Mouse (Mus musculus) intestine, embryonic 14.5 days (tissue): ENCODE measurements at regions not wholly inside any gene's neighbourhood (a gene's known extent, or its start where the extent isn't known, plus 50 kb on each side); places are given as distances from the start of the nearest gene placed in this dataset.

ENCODE experiments used
- ATAC-seq: fragments of 200-750 bp; cut with Nextera tagmentation; replicated peaks from 2 replicates; pipeline ENCODE4 v1.8.0; 2017; ENCODE audit warnings: low read depth, moderate number of reproducible peaks, moderate TSS enrichment, moderate library complexity; ENCODE audit not compliant: low FRiP score, low TSS enrichment
- DNase-seq: peaks from one replicate; pipeline ENCODE4 v3.0.0-alpha.2; 2018; ENCODE audit warnings: low spot score
- H3K27ac ChIP-seq: fragments of 300-500 bp; sonication (generic); 2 replicates; pipeline ENCODE4 v1.5.1; 2014; ENCODE audit warnings: low read depth, mild to moderate bottlenecking, control low read depth
- H3K27me3 ChIP-seq: fragments of 300-500 bp; sonication (generic); replicated peaks from 2 replicates; pipeline ENCODE4 v1.6.1; 2014; ENCODE audit warnings: low read length, control low read depth; ENCODE audit not compliant: control insufficient read depth, insufficient read depth
- H3K36me3 ChIP-seq: fragments of 300-500 bp; sonication (generic); 2 replicates; pipeline ENCODE4 v1.6.1; 2014; ENCODE audit warnings: low read length, control low read depth; ENCODE audit not compliant: control insufficient read depth, insufficient read depth
- H3K4me1 ChIP-seq: fragments of 300-500 bp; sonication (generic); replicated peaks from 2 replicates; pipeline ENCODE4 v1.6.1; 2014; ENCODE audit warnings: low read length, control low read depth, mixed read lengths; ENCODE audit not compliant: control insufficient read depth, insufficient read depth
- H3K4me2 ChIP-seq: fragments of 300-500 bp; sonication (generic); 2 replicates; pipeline ENCODE4 v1.6.1; 2014; ENCODE audit warnings: low read length
- H3K4me3 ChIP-seq: fragments of 300-500 bp; sonication (generic); 2 replicates; pipeline ENCODE4 v1.5.1; 2014; ENCODE audit warnings: low read depth, low read length, control low read depth, mixed read lengths
- H3K9ac ChIP-seq: fragments of 300-500 bp; sonication (generic); 2 replicates; pipeline ENCODE4 v1.6.1; 2014; ENCODE audit warnings: mild to moderate bottlenecking, low read length
- H3K9me3 ChIP-seq: fragments of 300-500 bp; sonication (generic); 2 replicates; pipeline ENCODE4 v1.6.1; 2016; ENCODE audit warnings: low read length, control low read depth; ENCODE audit not compliant: control insufficient read depth
- WGBS: fragments of 180-500 bp; shearing (Covaris S2); extraction: QIAGEN DNeasy Blood & Tissue Kit; methylation state at CpG from one replicate; pipeline ENCODE4 v1.1.7; 2014; 5-methylcytosine and 5-hydroxymethylcytosine counted together

GRCm38 (mm10) chr11:20958233-20958632 is 127.4 kb upstream of the Lgalsl start:
- no peak for ATAC-seq
- WGBS: 8% methylated on average over 5 of the region's 5 CpGs

GRCm38 (mm10) chr11:20960066-20960465 is 129.2 kb upstream of the Lgalsl start:
- 82% methylated on average over 2 of the region's 2 CpGs for WGBS

More at GRCm38 (mm10) chr11:20958233-20958632, 127.4 kb upstream of the Lgalsl start:
- Histone ChIP-seq H3K4me3 (no peak overlapping the region), H3K27ac (0 out of 2 replicates have a peak overlapping the region, but pooled peaks have one; percentile 30), H3K9me3 (no peaks in the 10 kb centered on the region), H3K27me3 (no peaks in the 10 kb centered on the region), H3K4me2 (no peak overlapping the region), H3K36me3 (no peaks in the 10 kb centered on the region), H3K4me1 (peaks cover 14% of the 10 kb centered on the region), H3K9ac (no peak overlapping the region)
- no peak for DNase-seq

GRCm38 (mm10) chr11:20960750-20961149 is 129.9 kb upstream of the Lgalsl start:
- ATAC-seq (no peak), DNase-seq (no peak)
- Histone ChIP-seq H3K9me3 (no peaks in the 10 kb centered on the region), H3K4me2 (no peak overlapping the region), H3K27me3 (no peaks in the 10 kb centered on the region), H3K36me3 (no peaks in the 10 kb centered on the region), H3K27ac (no peak overlapping the region), H3K4me1 (peaks cover 11% of the 10 kb centered on the region), H3K9ac (no peak overlapping the region), H3K4me3 (no peak overlapping the region)
- 42% methylated on average over 5 of the region's 5 CpGs for WGBS

More at GRCm38 (mm10) chr11:20960066-20960465, 129.2 kb upstream of the Lgalsl start:
- no peak for DNase-seq
- Histone ChIP-seq H3K27ac (no peak overlapping the region), H3K9ac (no peak overlapping the region), H3K4me3 (no peak overlapping the region), H3K9me3 (no peaks in the 10 kb centered on the region), H3K4me1 (peaks cover 14% of the 10 kb centered on the region), H3K4me2 (no peak overlapping the region), H3K36me3 (no peaks in the 10 kb centered on the region), H3K27me3 (no peaks in the 10 kb centered on the region)
- ATAC-seq: no peak

GRCm38 (mm10) chr11:20961626-20962025 is 129.5 kb upstream of the Peli1 start:
- Histone ChIP-seq H3K27ac (no peak overlapping the region), H3K4me1 (peaks cover 10% of the 10 kb centered on the region), H3K27me3 (no peaks in the 10 kb centered on the region), H3K36me3 (no peaks in the 10 kb centered on the region), H3K9me3 (no peaks in the 10 kb centered on the region), H3K4me3 (no peak overlapping the region), H3K4me2 (no peak overlapping the region), H3K9ac (no peak overlapping the region)
- DNase-seq (no peak), ATAC-seq (no peak)
- 74% methylated on average over 2 of the region's 2 CpGs for WGBS

- Histone ChIP-seq H3K27ac (no peak overlapping the region), H3K4me2 (no peak overlapping the region), H3K36me3 (no peaks in the 10 kb centered on the region), H3K27me3 (no peaks in the 10 kb centered on the region), H3K9ac (no peak overlapping the region), H3K9me3 (no peaks in the 10 kb centered on the region), H3K4me1 (no peaks in the 10 kb centered on the region), H3K4me3 (no peak overlapping the region)
- 89% methylated on average over 8 of the region's 8 CpGs for WGBS
- ATAC-seq: no peak
- DNase-seq: no peak
Observed at GRCm38 (mm10) chr11:20965575-20966239, 125.4 kb upstream of the Peli1 start.

GRCm38 (mm10) chr11:20967321-20967984 is 123.6 kb upstream of the Peli1 start:
- Histone ChIP-seq H3K4me2 (no peak overlapping the region), H3K9me3 (no peaks in the 10 kb centered on the region), H3K27me3 (no peaks in the 10 kb centered on the region), H3K27ac (no peak overlapping the region), H3K36me3 (no peaks in the 10 kb centered on the region), H3K9ac (no peak overlapping the region), H3K4me3 (no peak overlapping the region), H3K4me1 (no peaks in the 10 kb centered on the region)
- WGBS: 47% methylated on average over 3 of the region's 3 CpGs
- ATAC-seq (no peak), DNase-seq (no peak)

GRCm38 (mm10) chr11:20968341-20968740 is 122.8 kb upstream of the Peli1 start:
- Histone ChIP-seq H3K9me3 (no peaks in the 10 kb centered on the region), H3K27ac (no peak overlapping the region), H3K4me2 (no peak overlapping the region), H3K27me3 (no peaks in the 10 kb centered on the region), H3K36me3 (no peaks in the 10 kb centered on the region), H3K9ac (no peak overlapping the region), H3K4me1 (no peaks in the 10 kb centered on the region), H3K4me3 (no peak overlapping the region)
- WGBS: 80% methylated on average over 2 of the region's 2 CpGs
- ATAC-seq (no peak), DNase-seq (no peak)

- H3K27ac ChIP-seq: no peak overlapping the region
- H3K36me3 ChIP-seq: no peaks in the 10 kb centered on the region
- 72% methylated on average over 3 of the region's 3 CpGs for WGBS
- H3K4me2 ChIP-seq: no peak overlapping the region
- no peaks in the 10 kb centered on the region for H3K4me1 ChIP-seq
- H3K9me3 ChIP-seq: no peaks in the 10 kb centered on the region
- DNase-seq (no peak), ATAC-seq (no peak)
- no peak overlapping the region for H3K4me3 ChIP-seq
- no peak overlapping the region for H3K9ac ChIP-seq
- no peaks in the 10 kb centered on the region for H3K27me3 ChIP-seq
Observed at GRCm38 (mm10) chr11:20973141-20973540, 118.0 kb upstream of the Peli1 start.

- H3K4me1 ChIP-seq: no peaks in the 10 kb centered on the region
- no peak overlapping the region for H3K27ac ChIP-seq
- H3K9me3 ChIP-seq: no peaks in the 10 kb centered on the region
- H3K9ac ChIP-seq: no peak overlapping the region
- ATAC-seq (no peak), DNase-seq (no peak)
- no peaks in the 10 kb centered on the region for H3K36me3 ChIP-seq
- WGBS: 70% methylated on average over 2 of the region's 2 CpGs
- H3K4me3 ChIP-seq: no peak overlapping the region
- H3K27me3 ChIP-seq: no peaks in the 10 kb centered on the region
- no peak overlapping the region for H3K4me2 ChIP-seq
Observed at GRCm38 (mm10) chr11:20981588-20981987, 109.5 kb upstream of the Peli1 start.
